Comparison of ENCODE assay signal across 9 mouse cellular contexts in the genomic region with DNA sequence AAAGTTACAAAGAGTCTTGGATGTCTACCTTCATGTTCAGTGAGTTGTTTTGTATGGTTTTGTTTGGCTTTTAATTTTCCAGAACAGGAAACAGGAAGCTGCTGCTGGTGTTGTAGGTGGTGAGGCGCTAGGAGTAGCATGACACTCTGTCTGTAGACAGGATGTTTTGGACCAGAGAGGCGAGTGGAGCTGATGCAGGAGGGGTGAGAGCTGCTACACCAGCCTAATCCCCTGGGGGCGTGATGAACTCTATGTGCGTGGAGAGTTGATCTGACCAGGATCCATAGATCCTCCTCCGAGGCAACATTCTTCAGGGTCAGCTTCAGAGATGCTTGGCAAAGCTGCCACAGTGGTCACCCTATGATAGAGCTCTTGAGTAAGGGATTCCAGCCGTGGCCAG. TPM values are rescaled to one million over a fixed set of nuclear protein-coding genes. Genes with fewer than 3 reads are reported as not detected.
A peak's percentile ranks its signal among the peaks of the same experiment; 100 is the strongest.
DNase-seq lines count a peak whose midpoint lies in the region; ATAC-seq and TF ChIP-seq lines count a peak whose summit lies in the region.
"Had no signal": no experiment of that assay in that cellular context is flagged by ENCODE, and none has a peak within 500 bp of the region (broad histone marks: within the 10 kb centered on the region; RNA-seq: fewer than 3 reads in every experiment).

No protein-coding gene starts in this region.

- no peaks in the 10 kb centered on the region for H3K79me2 ChIP-seq in heart, adult 2 months (replicated peaks; ENCODE audit: control insufficient read depth, insufficient read depth, low read length)

- 36% methylated on average over 6 of the region's 6 CpGs for WGBS in heart, adult 2 months
- 44% methylated on average over 6 of the region's 6 CpGs for whole genome bisulfite sequencing in heart, embryonic 11.5 days (ENCODE audit: insufficient replicate concordance)
- 37% methylated on average over 6 of the region's 6 CpGs for WGBS in heart, postnatal 0 days
- 58% methylated on average over 6 of the region's 6 CpGs for WGBS in stomach, postnatal 0 days

- H3K27ac ChIP-seq in heart, adult 2 months, result peak overlapping the region; percentile 88
- no peak overlapping the region for H3K27ac ChIP-seq in heart, embryonic 11.5 days (ENCODE audit: low read depth, low read length)
- H3K27ac ChIP-seq in brown adipose tissue, adult 24 weeks (replicated peaks; ENCODE audit: low read depth, low read length), result peak overlapping the region; percentile 25; the same call in 1 of the 2 replicates
- peak overlapping the region; percentile 38; the same call in 1 of the 2 replicates for H3K27ac ChIP-seq in heart, postnatal 0 days (ENCODE audit: low read depth)
- H3K27ac ChIP-seq in stomach, postnatal 0 days (replicated peaks), result no peak overlapping the region

- H3K4me2 ChIP-seq in heart, embryonic 11.5 days, result no peak overlapping the region
- H3K4me2 ChIP-seq in heart, postnatal 0 days (ENCODE audit: low read depth, low read length), result no peak overlapping the region
- H3K4me2 ChIP-seq in stomach, postnatal 0 days (replicated peaks; ENCODE audit: low read depth), result no peak overlapping the region

- H3K9me3 ChIP-seq in heart, embryonic 11.5 days (replicated peaks; ENCODE audit: control insufficient read depth, low read length), result no peaks in the 10 kb centered on the region
- no peaks in the 10 kb centered on the region for H3K9me3 ChIP-seq in heart, postnatal 0 days (replicated peaks; ENCODE audit: control insufficient read depth, low read length)
- H3K9me3 ChIP-seq in stomach, postnatal 0 days (ENCODE audit: control insufficient read depth, low read length), result no peaks in the 10 kb centered on the region

- no peaks in the 10 kb centered on the region for H3K36me3 ChIP-seq in heart, adult 2 months (ENCODE audit: control insufficient read depth, insufficient read depth, low read length)
- H3K36me3 ChIP-seq in heart, embryonic 11.5 days (ENCODE audit: control insufficient read depth, insufficient read depth, low read length), result no peaks in the 10 kb centered on the region
- no peaks in the 10 kb centered on the region for H3K36me3 ChIP-seq in heart, postnatal 0 days (replicated peaks; ENCODE audit: control insufficient read depth, insufficient read depth, low read length)
- no peaks in the 10 kb centered on the region for H3K36me3 ChIP-seq in stomach, postnatal 0 days (ENCODE audit: control insufficient read depth, insufficient read depth, low read length)

- H3K4me1 ChIP-seq in heart, adult 2 months (ENCODE audit: control insufficient read depth, insufficient read depth, low read length), result peaks cover 12% of the 10 kb centered on the region
- no peaks in the 10 kb centered on the region for H3K4me1 ChIP-seq in heart, embryonic 11.5 days (ENCODE audit: control insufficient read depth, insufficient read depth, low read length)
- H3K4me1 ChIP-seq in brown adipose tissue, adult 24 weeks (ENCODE audit: control insufficient read depth, insufficient read depth, insufficient read length, low read length), result peaks cover 5% of the 10 kb centered on the region; the same call in 1 of the 2 replicates
- H3K4me1 ChIP-seq in heart, postnatal 0 days (ENCODE audit: control insufficient read depth, insufficient read depth), result no peaks in the 10 kb centered on the region
- H3K4me1 ChIP-seq in stomach, postnatal 0 days (replicated peaks; ENCODE audit: control insufficient read depth, insufficient read depth), result no peaks in the 10 kb centered on the region

- intact Hi-C loops in heart, adult 2 months (cut with DNase I), result loop anchor here (2.0 to 10.0 kb wide), 4 partner anchors 24 to 260 kb away; no protein-coding TSS in a partner anchor

- H3K4me3 ChIP-seq in heart, adult 2 months, result no peak overlapping the region
- no peak overlapping the region for H3K4me3 ChIP-seq in heart, embryonic 11.5 days (ENCODE audit: low read depth, low read length)
- H3K4me3 ChIP-seq in brown adipose tissue, adult 24 weeks (ENCODE audit: insufficient read depth, low read depth, low read length), result no peak overlapping the region
- no peak overlapping the region for H3K4me3 ChIP-seq in heart, postnatal 0 days (ENCODE audit: low read depth, low read length)
- H3K4me3 ChIP-seq in stomach, postnatal 0 days (ENCODE audit: low read depth, low read length), result no peak overlapping the region

- no peaks in the 10 kb centered on the region for H3K27me3 ChIP-seq in heart, adult 2 months (ENCODE audit: control insufficient read depth, insufficient read depth, low read length)
- H3K27me3 ChIP-seq in heart, embryonic 11.5 days (ENCODE audit: control insufficient read depth, insufficient read depth, low read length), result peaks cover 4% of the 10 kb centered on the region; the same call in 1 of the 2 replicates
- H3K27me3 ChIP-seq in heart, postnatal 0 days (ENCODE audit: control insufficient read depth, insufficient read depth, low read length), result 0 out of 2 replicates have a peak, but pooled peaks cover 5% of the 10 kb centered on the region
- H3K27me3 ChIP-seq in stomach, postnatal 0 days (ENCODE audit: control insufficient read depth, insufficient read depth, low read length), result no peaks in the 10 kb centered on the region

- no peak for ATAC-seq in heart, embryonic 11.5 days (replicated peaks; ENCODE audit: insufficient number of reproducible peaks, low FRiP score, low TSS enrichment)
- ATAC-seq in heart, postnatal 0 days (ENCODE audit: insufficient read depth, low read depth), result no peak; the same call in 1 of the 2 replicates
- ATAC-seq in stomach, postnatal 0 days (ENCODE audit: low FRiP score, low TSS enrichment), result no peak
- ATAC-seq: forebrain, embryonic 14.5 days had no signal

- peak; percentile 30 for TF ChIP-seq CTCF in heart, adult 2 months (IDR thresholded peaks at IDR 0.05)
- no peak for TF ChIP-seq CTCF in heart, postnatal 0 days (IDR thresholded peaks at IDR 0.05; ENCODE audit: low read depth)
- no peak for TF ChIP-seq CTCF in stomach, postnatal 0 days (IDR thresholded peaks at IDR 0.05; ENCODE audit: low read depth)

- no peak for TF ChIP-seq POLR2A in heart, adult 2 months (IDR thresholded peaks at IDR 0.05; ENCODE audit: insufficient read depth, low read depth, low read length)

- peak; percentile 45 to 48 for DNase-seq in heart, adult 2 months
- no peak for DNase-seq in heart, postnatal 0 days (ENCODE audit: low spot score)
- peak; percentile 25 to 52 for DNase-seq in lung, adult 18-20 months
- no peak for DNase-seq in stomach, postnatal 0 days (ENCODE audit: low spot score)
- DNase-seq in retina, postnatal 1 day, result no peak
- DNase-seq in liver, result no peak

- H3K9ac ChIP-seq in heart, adult 2 months (ENCODE audit: low read depth, low read length), result no peak overlapping the region
- no peak overlapping the region for H3K9ac ChIP-seq in heart, embryonic 11.5 days (ENCODE audit: low read depth, low read length)
- H3K9ac ChIP-seq in heart, postnatal 0 days (replicated peaks; ENCODE audit: low read depth, low read length), result no peak overlapping the region
- H3K9ac ChIP-seq in stomach, postnatal 0 days (ENCODE audit: low read length), result no peak overlapping the region

- no peak for TF ChIP-seq EP300 in heart, adult 2 months (IDR thresholded peaks at IDR 0.05; ENCODE audit: insufficient read depth, low read depth, low read length)
- TF ChIP-seq EP300 in heart, postnatal 0 days (IDR thresholded peaks at IDR 0.05; ENCODE audit: low read depth), result no peak
- no peak for TF ChIP-seq EP300 in stomach, postnatal 0 days (optimal IDR thresholded peaks at IDR 0.05)

RNA-seq across cellular contexts. Expression of a gene that starts 25.3 kb away (rescaled TPM):
- total RNA-seq in heart, adult 2 months (2021), result 10 to 100 TPM in 1 of 2 experiments, 1 to 10 TPM in 1; 7.3 to 10.2 TPM
- polyA plus RNA-seq in heart, adult 2 months (2012; rRNA removed), result 6.8 and 9.1 TPM in 2 replicates
- 1.8 and 1.9 TPM in 2 replicates for polyA plus RNA-seq in heart, embryonic 11.5 days (2014; fragmentation: Nextera tagmentation; extraction: Ambion mirVana)
- 1.0 and 1.2 TPM in 2 replicates for polyA plus RNA-seq in brown adipose tissue, adult 24 weeks (2012; ENCODE audit: insufficient read depth, insufficient read length, missing spikeins)
- 14.1 and 25.0 TPM in 2 replicates for total RNA-seq in heart, postnatal 0 days (2014; rRNA removed; ENCODE audit: low replicate concordance)
- polyA plus RNA-seq in heart, postnatal 0 days (2015; fragmentation: Nextera tagmentation; extraction: Ambion mirVana), result 4.0 and 4.3 TPM in 2 replicates
- 1.5 and 1.9 TPM in 2 replicates for polyA plus RNA-seq in stomach, postnatal 0 days (2015; fragmentation: Nextera tagmentation; extraction: Ambion mirVana)

Comparison
In these comparisons a context has a peak if more than half of its experiments do, and no peak if none do; other contexts are left out.
1. DNase-seq: peak in heart, adult 2 months (2 of 2) and lung, adult 18-20 months (2 of 2); none in heart, postnatal 0 days (single experiment), stomach, postnatal 0 days (single experiment), retina, postnatal 1 day (single experiment) and liver (single experiment).
2. H3K27ac ChIP-seq: peak in heart, adult 2 months (single experiment), brown adipose tissue, adult 24 weeks (single experiment) and heart, postnatal 0 days (single experiment); none in heart, embryonic 11.5 days (single experiment) and stomach, postnatal 0 days (single experiment).